In the genomic region with DNA sequence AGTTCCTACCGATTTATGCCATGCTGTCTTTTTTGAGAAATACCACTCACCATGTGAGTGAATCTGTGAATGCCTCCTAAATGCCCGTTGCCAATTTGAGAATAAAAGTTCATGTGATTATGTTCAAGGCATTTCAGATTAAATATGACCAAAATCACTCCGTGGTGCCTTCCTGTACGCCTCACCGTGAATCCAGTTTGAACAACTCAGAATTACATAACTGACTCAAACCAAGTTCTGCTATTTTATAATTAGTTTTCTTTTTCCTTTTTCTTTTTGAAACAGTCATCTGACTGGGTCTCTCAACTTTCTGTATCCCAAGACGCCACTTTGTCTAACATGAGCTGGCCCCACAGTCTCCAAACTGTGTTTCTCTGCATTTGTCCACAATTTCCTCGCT, we compare ENCODE assay signal across 26 mouse cellular contexts. TPM values are rescaled to one million over a fixed set of nuclear protein-coding genes. Genes with fewer than 3 reads are reported as not detected.
"Had no signal": no experiment of that assay in that cellular context is flagged by ENCODE, and none has a peak within 500 bp of the region (broad histone marks: within the 10 kb centered on the region; RNA-seq: fewer than 3 reads in every experiment).

No protein-coding gene starts in this region.

- H3K36me3 ChIP-seq: limb, embryonic 10.5 days; limb, embryonic 13.5 days; liver, embryonic 15.5 days; neural tube, embryonic 12.5 days; neural tube, embryonic 15.5 days; stomach, embryonic 15.5 days had no signal

- ATAC-seq: intestine, embryonic 16.5 days had no signal

- DNase-seq: kidney, adult 18-20 months; kidney, adult 9 months; kidney, postnatal 25 days; layer of hippocampus, adult 9-11 months; liver; lung, adult 2 months; lung, postnatal 14 days; lung, postnatal 4 days; midbrain, embryonic 14.5 days; right cerebral cortex, adult 18-20 months; right cerebral cortex, postnatal 14 days; right cerebral cortex, postnatal 4 days; spleen, adult 18-20 months; thymus, postnatal 36 days had no signal

- H3K27me3 ChIP-seq: limb, embryonic 13.5 days; liver, embryonic 15.5 days; neural tube, embryonic 12.5 days; neural tube, embryonic 15.5 days; stomach, embryonic 15.5 days had no signal

- H3K27ac ChIP-seq: kidney, postnatal 0 days; layer of hippocampus, adult 2 months; left cerebral cortex, adult 2 months; limb, embryonic 10.5 days; limb, embryonic 13.5 days; liver, embryonic 15.5 days; neural tube, embryonic 12.5 days; neural tube, embryonic 15.5 days; stomach, embryonic 15.5 days had no signal

- H3K9me3 ChIP-seq: limb, embryonic 10.5 days; limb, embryonic 13.5 days; liver, embryonic 15.5 days; neural tube, embryonic 12.5 days; neural tube, embryonic 15.5 days; stomach, embryonic 15.5 days had no signal

- H3K4me3 ChIP-seq: layer of hippocampus, adult 2 months; left cerebral cortex, adult 2 months; limb, embryonic 10.5 days; limb, embryonic 13.5 days; liver, embryonic 15.5 days; neural tube, embryonic 12.5 days; neural tube, embryonic 15.5 days; stomach, embryonic 15.5 days had no signal

- H3K4me2 ChIP-seq: limb, embryonic 13.5 days; liver, embryonic 15.5 days; midbrain, embryonic 11.5 days; neural tube, embryonic 12.5 days; neural tube, embryonic 15.5 days; stomach, embryonic 15.5 days had no signal

- H3K4me1 ChIP-seq: limb, embryonic 10.5 days; limb, embryonic 13.5 days; liver, embryonic 15.5 days; neural tube, embryonic 12.5 days; neural tube, embryonic 15.5 days; stomach, embryonic 15.5 days had no signal

- H3K9ac ChIP-seq: limb, embryonic 13.5 days; liver, embryonic 15.5 days; neural tube, embryonic 12.5 days; neural tube, embryonic 15.5 days; stomach, embryonic 15.5 days had no signal

RNA-seq across cellular contexts. Expression of gene Adgb, which starts 43.1 kb away (rescaled TPM):
- total RNA-seq: megakaryocyte-erythroid progenitor cell, adult 5-6 weeks had no signal
